Mouse (Mus musculus): ENCODE data around the gene Rfx2.
A peak's percentile ranks its signal among the peaks of the same experiment; 100 is the strongest.

Gene Rfx2

GRCm38 (mm10) chr17:56780291-56780978 is 50.4 kb downstream of the Rfx2 start:
- DNase-seq (ENCODE audit: low spot score), result no peak

DNA sequence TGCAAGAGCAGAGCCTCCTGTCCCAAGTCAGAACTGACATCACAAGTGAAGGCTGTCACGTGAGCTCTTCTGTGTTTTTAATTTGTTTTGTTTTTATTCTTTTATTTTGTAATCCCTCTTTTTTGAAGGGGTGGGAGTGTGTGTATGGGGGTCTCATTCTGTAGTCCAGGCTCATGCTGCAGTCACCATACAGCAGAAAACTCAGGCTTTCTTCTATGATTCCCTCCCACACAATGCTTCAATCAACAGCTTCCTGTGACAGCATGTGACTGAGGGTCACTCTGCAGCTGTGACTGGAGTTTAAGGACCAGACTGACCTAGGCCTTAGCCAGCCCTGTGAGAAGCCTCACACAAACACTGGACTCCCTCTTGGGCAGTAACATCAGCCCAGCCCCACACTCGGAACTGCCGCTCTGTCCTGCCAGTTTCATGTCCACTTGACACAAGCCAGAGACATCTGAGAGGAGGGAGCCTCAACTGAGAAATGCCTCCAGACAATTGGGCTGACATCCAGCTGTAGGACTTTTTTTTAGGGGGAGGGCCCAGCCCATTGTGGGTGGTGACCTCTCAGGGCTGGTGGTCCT is 51.9 kb downstream of the Rfx2 start:
- DNase-seq (ENCODE audit: low spot score), result no peak

DNA sequence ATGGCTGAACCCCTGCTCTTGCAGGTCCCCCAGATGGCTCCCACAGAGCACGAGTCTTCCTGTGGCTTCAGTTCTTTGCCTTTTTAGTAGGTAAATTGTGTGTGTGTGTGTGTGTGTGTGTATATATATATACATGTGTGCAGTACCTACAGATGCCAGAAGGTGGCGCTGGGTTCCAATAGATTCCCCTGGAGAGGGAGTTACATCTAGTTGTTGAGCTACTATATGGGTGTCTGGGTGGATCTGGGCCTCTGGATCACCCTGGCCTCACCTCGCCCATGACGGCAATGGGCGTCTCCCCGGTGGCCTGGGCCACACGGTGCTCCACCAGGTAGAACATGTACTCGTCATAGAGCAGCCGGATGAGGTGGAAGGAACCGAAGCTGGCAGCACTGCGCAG is 53.2 kb downstream of the Rfx2 start:
- DNase-seq (ENCODE audit: low spot score), result no peak

DNA sequence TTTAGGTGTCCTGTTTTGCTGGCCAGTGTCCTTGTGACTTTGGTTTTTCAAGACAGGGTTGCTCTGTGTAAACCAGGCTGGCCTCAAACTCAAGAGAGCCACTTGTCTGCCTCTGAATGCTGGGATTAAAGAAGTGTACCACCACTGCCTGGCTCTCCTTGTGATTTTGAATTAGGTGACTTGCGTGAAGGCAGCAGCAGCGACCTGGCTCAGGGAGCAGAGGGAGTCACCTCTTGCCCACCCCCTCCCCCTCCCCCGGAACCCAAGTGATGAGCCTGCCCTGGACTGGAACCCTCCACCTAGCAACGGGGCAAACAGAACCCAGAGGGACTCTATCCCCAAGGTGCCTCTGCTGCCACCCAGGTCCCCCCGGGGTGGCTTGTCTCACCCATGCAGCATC is 60.9 kb downstream of the Rfx2 start, which contains the start of gene Prr22:
Gene Prr22, plus strand, starts transcription at position 301 of the 400 bp plus-strand sequence.
- DNase-seq (ENCODE audit: low spot score), result no peak

DNA sequence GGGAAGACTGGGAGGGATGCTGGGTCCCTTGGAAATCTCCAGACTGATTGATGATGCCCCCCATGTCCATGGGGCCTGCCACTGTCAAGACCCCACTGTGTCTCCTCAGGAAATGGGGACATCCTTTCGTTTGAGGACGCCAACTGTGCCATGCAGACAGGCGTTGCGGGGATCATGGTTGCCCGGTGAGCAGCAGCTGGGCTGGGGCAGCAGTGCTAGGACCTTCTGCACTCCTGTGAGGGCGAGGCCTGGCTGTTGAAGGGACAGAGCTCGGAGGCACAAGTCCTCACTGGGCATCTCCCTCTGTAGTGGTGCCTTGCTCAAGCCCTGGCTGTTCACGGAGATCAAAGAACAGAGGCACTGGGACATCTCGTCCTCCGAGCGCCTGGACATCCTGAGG is 61.9 kb downstream of the Rfx2 start:
- DNase-seq (ENCODE audit: low spot score), result no peak

GRCm38 (mm10) chr17:56767531-56768135 is 63.2 kb downstream of the Rfx2 start:
- DNase-seq (ENCODE audit: low spot score), result no peak

- no peak for DNase-seq (ENCODE audit: low spot score)
These were observed 64.0 kb downstream of the Rfx2 start for GRCm38 (mm10) chr17:56766631-56767405.

- DNase-seq (ENCODE audit: low spot score), result no peak
These were observed 65.4 kb downstream of the Rfx2 start for GRCm38 (mm10) chr17:56765431-56765830.

- DNase-seq (ENCODE audit: low spot score), result peak; percentile 91
These were observed 66.1 kb downstream of the Rfx2 start, which contains the start of gene Dus3l for GRCm38 (mm10) chr17:56764474-56765354. Dus3l (plus strand) TSS chr17:56764757.

DNA sequence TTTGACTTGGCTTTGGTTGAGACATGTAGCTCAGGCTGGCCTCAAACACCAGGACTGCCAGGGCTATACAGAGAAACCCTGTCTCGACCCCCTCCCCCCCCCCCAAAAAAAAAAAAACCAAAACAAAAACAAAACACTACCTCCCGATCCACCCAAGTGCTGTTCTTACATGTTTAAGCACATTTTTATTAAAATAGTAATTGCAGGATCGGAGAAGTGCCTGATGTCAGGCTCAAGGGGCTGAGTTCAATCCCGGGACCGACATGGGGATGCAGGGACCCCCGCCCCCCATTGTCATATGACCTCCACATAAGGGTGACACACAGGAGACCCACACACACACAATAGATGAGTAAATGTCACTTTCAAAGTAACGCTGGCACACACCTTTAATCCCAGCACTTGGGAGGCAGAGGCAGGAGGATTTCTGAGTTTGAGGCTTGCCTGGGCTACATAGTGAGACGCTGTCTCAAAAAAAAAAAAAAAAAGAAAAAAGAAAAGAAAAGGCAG is 67.0 kb downstream of the Rfx2 start:
- DNase-seq (ENCODE audit: low spot score), result no peak

- DNase-seq (ENCODE audit: low spot score), result peak; percentile 77
These were observed 67.8 kb downstream of the Rfx2 start for GRCm38 (mm10) chr17:56762769-56763731.

- peak; percentile 85 for DNase-seq (ENCODE audit: low spot score)
These were observed 68.8 kb downstream of the Rfx2 start for GRCm38 (mm10) chr17:56761991-56762410.

GRCm38 (mm10) chr17:56761077-56761476 is 69.7 kb downstream of the Rfx2 start:
- no peak for DNase-seq (ENCODE audit: low spot score)

DNA sequence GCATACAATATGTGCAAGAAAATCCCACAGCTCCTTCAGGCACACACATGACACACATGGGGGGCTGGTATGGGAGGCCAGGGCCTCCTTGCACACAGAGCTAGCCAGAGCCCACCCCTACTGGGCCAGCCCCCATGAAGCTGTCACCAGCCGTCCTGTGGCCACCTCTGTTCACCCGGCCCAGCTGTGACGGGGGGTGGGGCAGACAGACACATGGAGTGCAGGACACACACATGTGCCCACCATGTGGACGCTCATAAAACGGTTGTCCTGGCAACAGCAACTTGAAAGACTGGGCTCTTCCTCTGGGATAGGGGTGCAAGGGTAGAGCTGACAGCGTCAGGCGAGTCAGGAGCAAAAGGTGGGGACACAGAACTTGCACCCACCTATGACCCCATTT is 71.6 kb downstream of the Rfx2 start:
- DNase-seq (ENCODE audit: low spot score), result no peak

GRCm38 (mm10) chr17:56758132-56758531 is 72.7 kb downstream of the Rfx2 start:
- peak; percentile 69 for DNase-seq (ENCODE audit: low spot score)

DNA sequence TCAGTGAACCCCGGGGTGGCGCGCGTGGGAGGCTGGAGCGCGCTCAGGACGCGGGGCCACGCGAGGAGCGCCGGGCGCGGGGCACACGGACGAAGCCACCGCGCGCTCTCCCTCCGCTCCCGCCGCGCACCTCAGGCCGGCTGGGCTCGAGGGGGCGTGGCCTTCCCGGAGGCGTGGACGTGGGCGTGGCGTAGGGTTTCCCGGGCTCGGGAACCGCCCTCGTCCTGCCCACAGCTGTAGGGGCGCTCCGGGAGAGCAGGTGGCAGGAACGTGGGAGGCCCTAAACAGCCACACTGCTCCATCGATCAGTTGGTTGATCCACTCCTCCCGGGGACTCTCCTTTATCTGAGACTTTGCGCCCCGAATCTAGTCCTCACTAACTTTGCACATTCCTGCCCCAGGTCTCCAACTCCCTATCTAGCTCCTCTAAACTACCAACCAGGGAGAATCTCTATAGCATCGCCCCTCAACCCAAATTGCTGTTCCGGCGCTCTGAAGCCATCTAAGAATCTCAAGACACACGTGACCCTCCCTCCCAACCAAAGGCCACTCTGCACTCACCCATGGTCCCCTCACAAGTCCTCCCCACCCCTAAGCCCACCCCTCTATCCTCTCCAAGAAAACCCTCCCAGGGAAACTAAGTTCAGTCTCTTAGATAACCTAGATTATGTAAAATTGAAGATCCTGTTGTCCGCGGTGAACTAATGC is 73.2 kb downstream of the Rfx2 start, which contains the start of gene Nrtn:
Gene Nrtn, minus strand, starts transcription at position 115 of the 708 bp plus-strand sequence.
- peak; percentile 73 for DNase-seq (ENCODE audit: low spot score)

DNA sequence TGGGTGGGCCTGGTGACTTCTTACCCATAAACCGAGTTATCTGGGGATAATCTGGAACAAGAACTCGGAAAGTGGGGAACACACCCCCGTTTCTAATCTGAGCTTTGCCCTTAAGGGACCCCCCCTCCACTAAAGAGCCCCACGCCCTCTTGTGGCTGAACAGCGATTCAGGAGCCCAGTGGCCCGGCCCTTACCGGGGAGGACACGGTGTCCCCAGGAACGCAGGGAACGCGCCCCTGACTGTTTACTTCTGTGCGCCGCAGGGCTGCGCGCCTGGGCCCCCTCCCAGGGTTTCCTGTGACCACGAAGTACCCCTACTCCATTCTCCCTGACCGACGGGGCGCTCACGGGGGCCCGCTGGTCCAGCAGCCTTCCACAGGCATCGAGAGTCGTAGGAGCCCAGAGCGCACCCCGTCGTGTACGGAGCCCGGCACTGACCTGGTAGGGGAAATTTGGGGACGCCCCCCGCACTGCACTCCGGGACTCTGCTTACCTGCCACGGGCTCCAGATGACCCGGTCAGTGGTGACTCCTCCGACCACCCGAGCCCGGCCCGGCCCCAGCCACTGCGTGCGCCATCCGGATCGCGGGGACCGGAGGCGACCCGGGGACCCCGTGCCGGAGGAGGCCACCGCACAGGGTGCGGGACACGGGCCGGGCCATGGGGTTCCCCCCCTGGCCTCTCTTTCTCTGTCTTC is 74.0 kb downstream of the Rfx2 start:
- no peak for DNase-seq (ENCODE audit: low spot score)

DNA sequence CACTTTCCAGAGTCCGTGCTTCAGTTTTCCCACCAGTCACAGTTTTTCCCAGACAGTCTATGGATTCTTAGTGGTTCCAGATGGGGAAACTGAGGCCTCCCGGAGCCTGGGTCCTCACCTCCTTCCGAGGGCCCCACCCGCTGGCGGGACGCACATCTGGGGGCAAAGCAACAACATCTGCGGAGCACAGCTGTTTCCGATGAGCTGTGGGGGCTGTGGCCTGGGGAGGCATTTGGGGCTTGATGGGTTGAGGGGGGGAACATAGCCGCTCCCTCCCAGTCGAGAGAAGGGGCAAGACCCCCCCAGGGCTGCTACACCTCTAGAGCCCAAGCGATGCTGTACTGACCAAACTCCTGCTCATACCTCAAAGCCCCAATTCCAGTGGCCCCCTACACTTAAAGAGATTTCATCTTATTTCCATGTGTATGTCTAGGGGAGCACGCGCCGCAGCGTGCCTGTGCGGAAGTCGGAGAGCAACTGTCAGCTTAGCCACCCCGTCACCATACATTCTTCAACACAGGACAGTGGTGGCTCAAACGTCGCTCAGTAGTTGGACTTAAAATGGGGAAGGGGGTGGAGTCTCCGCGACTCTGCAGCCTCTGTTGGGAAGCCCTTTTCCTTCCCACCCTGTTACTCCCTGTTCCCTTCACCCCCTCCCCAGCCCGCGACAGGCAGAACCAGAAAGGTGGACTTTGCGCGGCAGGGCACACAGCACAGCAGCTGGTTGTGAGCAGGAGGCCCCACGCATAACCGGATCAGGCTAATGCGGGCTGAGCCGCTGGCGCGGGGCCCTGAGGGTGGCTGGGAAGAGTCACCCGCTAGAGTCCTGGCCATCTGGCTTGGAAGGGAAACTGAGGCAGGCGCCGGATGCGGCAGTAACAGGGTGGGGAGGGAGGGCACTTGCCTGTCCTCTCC is 76.3 kb downstream of the Rfx2 start:
- DNase-seq (ENCODE audit: low spot score), result no peak

All from layer of hippocampus, adult 11-12 months (tissue).